Mouse (Mus musculus) lung, postnatal 14 days (tissue): ENCODE data around the gene Ssr2.

Experiments
- DNase-seq: peaks from one replicate; pipeline ENCODE4 v3.0.0; 2021

The Ssr2 gene

DNA sequence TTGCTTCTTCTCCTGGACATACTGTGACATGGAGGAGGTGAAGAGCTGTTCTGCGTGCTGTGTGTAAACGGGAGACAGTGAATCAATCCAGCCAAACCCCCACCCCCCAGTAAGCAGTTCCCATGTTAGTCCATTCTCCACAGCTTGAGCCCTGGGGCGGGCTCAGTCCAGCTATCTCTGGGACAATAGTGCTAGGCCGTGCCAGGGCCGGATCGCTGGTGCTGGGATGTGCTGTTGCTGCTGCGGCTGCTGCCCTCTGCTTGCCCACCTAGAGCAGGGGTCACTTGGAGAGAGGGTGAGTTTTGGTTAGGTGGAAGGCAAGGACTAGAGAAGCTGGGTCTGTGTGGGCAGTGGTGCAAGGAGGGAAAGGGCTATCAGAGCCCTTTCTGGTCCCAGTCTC lies 50.6 kb downstream of the Ssr2 start:
- DNase-seq = no peak

DNA sequence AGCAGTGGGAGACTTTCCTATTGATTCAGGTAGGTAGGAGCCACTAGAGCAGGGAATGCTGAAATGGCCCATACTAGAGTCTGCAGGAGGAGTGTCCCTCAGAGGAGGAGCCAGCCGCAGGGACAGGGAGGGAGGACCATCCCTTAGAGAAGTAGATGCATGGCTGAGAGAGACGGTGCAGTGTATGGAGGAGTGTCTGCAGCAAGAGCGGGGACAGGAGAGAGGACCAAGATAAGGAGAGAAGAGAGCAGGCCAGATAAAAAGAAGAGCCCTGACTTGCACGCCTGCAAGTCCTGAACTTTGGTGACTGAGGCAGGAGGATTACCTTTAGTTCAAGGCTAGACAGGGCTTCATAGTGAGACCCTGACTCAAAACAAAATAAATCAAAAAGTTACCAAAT lies 51.4 kb downstream of the Ssr2 start:
- DNase-seq = no peak

DNA sequence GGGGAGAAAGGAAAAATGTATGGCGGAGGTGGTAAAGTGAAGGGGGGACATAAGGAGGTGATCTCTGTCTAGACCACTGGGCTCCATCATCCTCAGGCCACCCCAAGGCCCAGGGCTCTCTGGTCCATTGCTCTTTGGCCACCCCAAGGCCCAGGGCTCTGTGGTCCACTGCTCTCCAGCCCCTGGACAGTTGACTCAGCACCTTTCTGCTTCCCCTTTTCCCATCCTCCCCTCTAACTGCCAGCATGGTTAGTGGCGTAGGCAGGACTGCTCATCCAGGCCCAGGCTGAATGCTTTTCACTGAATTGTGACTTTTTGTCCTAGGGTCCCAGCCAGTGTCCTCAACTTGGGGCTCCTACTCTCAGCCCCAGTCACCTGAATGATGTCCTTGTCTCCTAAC lies 51.9 kb downstream of the Ssr2 start:
- no peak for DNase-seq

GRCm38 (mm10) chr3:88628766-88629165 lies 53.1 kb downstream of the Ssr2 start:
- DNase-seq = no peak

DNA sequence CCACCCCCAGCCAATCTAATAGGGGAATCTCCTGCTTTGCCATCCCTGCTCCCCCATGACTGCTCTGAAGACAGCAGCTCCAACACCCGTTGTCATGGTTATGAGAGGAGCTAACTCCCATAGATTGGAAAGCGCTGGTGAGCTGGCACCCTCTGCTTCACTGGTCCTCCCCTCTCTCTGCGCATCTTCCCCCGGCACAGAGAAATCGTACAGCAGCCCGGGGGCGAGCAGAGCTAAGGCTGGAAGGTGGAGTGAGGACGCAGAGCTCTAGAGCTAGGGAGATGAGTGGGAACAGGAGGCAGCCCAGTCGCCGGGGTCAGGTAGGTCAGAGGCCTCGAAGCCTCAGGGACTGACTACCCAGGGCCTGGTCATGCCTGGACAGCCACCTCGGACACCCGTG lies 53.6 kb downstream of the Ssr2 start:
- DNase-seq = no peak

GRCm38 (mm10) chr3:88630018-88630417 lies 54.3 kb downstream of the Ssr2 start:
- DNase-seq = no peak

GRCm38 (mm10) chr3:88630849-88631341 lies 55.2 kb downstream of the Ssr2 start:
- DNase-seq = peak; percentile 56

GRCm38 (mm10) chr3:88631921-88632587 lies 56.4 kb downstream of the Ssr2 start:
- no peak for DNase-seq

- no peak for DNase-seq
These were observed 57.4 kb downstream of the Ssr2 start for GRCm38 (mm10) chr3:88633056-88633455.

GRCm38 (mm10) chr3:88635506-88636275 lies 60.0 kb downstream of the Ssr2 start:
- no peak for DNase-seq

- DNase-seq = no peak
These were observed 60.9 kb downstream of the Ssr2 start for GRCm38 (mm10) chr3:88636555-88636986.

GRCm38 (mm10) chr3:88637134-88637533 lies 61.5 kb downstream of the Ssr2 start:
- DNase-seq = no peak
